Mouse (Mus musculus): ENCODE measurements at regions not wholly inside any gene's neighbourhood (a gene's known extent, or its start where the extent isn't known, plus 50 kb on each side); places are given as distances from the start of the nearest gene placed in this dataset.

DNA sequence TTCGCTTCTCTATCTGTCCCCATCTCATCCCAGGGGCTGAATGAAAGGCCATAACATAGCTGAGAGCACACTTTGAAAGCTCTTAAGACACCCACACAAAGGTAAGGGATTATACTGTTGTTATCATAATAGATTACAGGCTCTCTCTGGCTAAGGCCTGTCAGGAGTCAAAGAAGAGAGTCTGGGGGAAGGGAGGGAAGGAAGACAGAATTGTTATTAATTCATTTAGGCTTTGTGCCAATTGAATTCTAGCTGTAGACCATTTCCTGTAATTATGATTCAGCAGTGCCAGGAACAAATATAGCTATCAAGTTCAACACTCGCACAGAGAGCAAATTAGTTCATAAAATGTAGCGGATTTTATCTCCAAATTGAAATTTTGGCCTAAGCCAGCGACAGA, 369.3 kb upstream of the Gm10306 start:
- no peak for ATAC-seq (ENCODE audit: low TSS enrichment)

DNA sequence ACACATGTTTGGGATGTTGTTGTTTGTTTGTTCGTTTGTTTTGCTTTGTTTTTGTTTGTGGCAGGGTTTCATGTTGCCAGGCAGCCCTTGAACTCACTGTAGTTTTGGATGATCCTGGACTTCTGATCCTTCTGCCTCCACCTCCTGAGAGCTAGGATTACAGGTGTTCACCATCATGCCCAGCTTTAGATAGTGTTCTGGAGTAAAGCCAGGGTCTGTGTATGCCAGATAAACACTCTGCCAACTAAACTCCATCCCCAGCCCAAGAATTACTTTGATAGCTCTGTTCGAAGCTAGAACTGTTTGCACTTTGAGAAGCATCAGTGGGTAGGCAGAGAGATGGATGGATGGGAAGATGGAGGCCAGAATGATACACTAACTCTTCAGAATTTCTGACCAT, 368.0 kb upstream of the Gm10306 start:
- no peak for ATAC-seq (ENCODE audit: low TSS enrichment)

DNA sequence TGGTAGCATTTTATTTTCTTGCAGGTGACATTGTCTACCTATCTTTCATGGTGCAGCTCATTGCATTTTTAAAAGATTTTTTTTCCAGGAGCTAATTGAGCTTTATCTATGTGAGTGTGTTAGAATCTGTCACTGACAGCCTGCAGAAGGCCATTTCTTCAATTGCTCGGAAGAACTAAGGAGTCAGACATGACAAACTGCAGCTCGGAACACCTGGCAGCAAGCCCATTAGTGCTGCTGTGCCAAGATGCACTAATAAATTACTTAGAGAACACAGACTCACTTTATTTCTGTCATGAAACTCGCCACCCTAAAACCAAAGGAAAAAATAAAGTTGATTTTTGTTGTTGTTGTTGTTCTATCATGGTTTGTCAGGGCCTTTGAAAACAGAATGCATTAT, 367.5 kb upstream of the Gm10306 start:
- no peak for ATAC-seq (ENCODE audit: low TSS enrichment)

DNA sequence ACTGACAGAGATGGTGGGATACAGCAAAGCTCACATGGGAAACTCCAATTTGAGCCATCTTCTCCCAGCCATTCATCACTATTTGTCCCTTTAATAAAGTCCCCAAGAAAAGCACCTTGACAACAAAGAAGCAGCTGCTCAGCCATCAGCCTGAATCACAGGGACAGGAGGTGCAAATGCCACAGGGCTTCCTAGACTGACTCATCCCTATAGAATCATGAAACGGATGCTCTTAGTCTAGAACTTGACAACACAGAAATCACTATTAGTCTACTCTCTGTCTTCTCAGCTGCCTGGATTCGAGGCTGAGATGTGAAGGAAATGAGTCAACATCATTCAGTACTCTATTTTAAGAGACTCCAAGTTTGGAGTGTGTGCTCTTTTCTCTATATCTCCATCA, 365.4 kb upstream of the Gm10306 start:
- peak; percentile 34; the same call in 1 of the 2 replicates for ATAC-seq (ENCODE audit: low TSS enrichment)

DNA sequence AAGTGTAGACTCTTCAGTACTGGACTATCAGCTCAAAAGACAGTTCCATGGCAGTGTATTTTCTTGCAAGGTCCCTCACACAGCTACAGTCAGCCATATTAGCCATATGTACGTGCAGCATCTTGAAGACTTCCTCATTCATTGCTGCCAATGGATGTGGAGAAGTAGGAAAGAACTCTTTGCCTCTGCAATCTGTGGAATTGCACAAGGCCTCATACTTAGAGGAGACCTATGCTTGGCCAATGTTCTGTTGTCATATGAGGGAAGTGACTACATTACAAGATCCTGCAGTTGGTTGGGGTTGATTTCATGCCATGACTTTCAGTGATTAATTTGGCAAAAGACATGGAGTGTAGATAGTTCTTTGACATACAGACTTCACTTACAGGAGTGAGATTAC, 340.1 kb upstream of the Gm10306 start:
- no peak for ATAC-seq (ENCODE audit: low TSS enrichment)

DNA sequence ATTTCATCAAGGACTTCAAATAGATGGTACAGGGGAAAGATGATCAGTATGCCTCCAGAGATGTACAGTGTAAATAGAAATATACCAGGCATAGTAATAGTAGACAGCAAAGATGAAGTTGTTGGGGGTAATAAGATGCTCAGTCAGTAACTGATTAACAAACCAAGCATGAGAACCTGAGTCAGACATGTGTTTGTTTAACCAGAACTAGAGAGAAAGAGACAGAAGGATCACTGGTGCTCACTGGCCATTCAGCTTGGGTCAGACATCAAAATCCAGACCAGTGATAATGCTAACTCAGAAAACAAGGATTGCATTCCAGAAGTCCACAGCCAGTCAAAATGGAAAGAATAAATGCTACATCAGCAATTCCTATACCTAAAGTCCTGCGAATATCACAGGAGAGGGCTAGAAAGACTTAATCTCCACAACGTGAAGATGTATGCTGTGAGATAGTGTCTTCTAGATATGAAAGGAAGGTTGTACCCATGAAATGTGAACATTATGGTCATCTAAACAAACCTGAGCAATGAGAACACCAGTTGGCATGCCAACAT, 320.6 kb upstream of the Gm10306 start:
- ATAC-seq (ENCODE audit: low TSS enrichment): no peak

DNA sequence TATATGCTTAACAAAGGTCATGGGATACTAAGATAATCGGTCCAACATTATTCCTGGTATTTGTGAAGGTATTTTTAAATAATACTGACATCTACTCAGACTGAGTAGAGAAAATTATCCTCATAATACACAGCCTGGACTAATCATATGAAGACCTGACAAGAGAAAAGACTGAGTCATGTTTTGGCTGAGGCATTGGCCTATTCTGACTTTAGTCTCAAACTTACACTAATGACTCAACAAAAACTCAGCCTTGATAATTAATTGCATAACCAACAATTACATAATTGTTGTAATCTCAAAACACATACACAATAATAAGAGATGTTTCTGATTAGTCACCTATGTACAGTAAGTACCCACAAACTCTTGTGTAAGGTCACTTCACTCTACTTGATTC, 300.3 kb upstream of the Gm10306 start:
- ATAC-seq (ENCODE audit: low TSS enrichment): no peak

DNA sequence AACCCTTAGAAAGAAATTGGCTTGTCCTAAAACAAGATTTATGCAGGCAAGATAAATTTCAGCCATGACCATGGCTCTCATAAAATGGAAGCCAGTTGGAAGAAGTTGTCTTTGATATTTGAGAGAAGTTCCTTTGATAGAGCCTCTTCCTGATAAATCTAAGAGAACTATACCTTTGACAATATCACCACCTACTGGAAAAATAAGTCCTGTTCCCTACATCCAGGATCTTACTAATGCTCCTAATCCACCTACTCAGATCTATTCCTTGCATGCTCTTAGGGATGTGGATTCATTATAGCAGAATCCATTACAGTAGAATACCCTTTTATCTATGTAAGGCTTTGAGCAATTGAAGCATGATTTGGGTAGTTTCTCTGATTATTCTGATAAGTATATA, 295.2 kb upstream of the Gm10306 start:
- ATAC-seq (ENCODE audit: low TSS enrichment): peak; percentile 85

DNA sequence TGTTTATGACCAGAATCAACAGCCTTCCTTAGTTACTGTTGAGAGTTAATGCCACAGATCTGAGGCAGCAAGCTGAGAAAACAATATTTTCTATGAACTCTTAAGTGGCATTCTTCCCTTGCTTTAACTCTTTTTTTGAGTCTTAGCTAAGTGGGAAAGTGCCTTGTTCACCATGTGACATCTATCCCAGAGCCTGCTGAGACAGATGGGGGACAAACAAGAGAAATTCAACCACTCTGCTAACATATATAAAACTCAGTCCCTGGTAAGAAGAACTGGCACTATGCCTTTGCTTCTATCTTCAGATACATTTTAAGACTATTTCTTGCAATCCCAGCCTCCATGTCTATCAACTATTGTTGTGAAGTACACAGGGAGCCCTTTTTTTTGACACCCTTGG, 274.6 kb upstream of the Gm10306 start:
- ATAC-seq (ENCODE audit: low TSS enrichment): peak; percentile 90

DNA sequence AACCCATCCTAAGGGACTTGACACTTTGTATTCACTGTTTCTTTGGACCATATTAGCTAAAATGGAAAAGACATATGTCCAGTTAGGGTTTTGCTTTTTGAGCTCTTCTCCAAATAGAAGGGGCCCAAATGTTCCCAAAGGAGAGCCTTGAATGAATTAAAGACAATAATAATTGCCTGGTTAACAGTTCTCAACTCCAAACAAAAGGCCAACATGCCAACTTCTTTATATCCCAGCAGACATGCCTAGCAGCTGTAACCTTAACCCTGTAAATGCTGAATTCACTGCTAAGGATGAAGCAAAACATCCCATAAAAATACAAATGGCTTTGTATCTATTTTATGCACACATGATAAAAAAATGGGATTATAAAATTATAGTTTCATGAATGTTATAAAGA, 264.2 kb upstream of the Gm10306 start:
- no peak for ATAC-seq (ENCODE audit: low TSS enrichment)

DNA sequence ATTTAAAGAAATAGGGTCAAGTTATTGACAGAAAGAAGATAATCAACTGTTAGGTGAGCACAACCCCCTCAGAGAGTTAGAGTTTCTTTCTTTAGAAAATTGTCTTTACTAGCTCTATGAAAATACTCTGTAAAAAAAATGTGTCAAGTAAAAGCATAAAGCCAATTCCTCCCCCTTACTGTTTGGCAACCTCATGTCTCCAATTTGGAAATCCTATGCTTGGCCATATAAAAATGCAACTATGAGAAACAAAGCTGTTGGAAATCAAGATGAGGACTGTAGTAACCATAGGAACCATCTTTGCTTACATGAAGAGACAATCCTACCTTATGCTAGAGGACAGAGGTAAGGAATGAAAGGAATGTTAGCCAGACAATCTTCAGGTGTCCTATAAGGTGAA, 239.0 kb upstream of the Gm10306 start:
- ATAC-seq (ENCODE audit: low TSS enrichment): peak; percentile 95

DNA sequence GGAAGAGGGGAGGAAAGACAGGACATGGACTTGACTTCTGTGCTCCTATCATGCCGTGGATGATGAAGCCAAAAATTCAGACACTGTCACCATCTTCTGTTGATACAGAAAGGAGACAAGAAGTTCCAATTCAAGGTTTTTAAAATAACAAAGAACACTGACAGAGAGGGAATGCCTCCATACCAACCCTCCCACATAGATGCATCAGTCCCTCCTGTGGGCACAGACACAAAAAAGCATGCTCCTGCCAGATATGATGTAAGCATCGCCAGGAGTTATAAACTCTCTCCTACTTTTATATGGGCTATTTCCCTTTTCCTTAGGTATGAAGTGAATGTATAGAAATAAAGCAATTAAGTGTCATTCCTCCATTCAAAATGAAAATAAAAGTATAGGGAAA, 229.6 kb upstream of the Gm10306 start:
- ATAC-seq (ENCODE audit: low TSS enrichment): peak; percentile 90

DNA sequence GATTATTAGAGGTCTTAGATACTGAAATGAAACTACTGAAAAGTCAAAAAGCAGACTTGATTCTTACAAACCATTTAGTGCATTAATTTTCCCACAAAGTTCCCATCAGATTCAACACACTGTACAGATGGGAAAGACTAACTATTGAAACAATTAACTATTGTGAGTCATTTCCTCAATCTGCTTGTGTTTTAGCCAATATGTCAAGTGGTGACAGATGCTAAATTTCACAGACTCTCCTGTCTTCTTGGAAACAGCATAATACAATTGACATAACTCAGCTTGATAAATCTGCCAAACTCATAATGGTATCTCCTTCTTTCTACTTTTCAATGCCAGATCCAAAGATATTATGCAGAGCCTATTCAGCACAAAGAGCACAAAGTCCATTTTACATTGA, 213.0 kb upstream of the Gm10306 start:
- no peak for ATAC-seq (ENCODE audit: low TSS enrichment)

DNA sequence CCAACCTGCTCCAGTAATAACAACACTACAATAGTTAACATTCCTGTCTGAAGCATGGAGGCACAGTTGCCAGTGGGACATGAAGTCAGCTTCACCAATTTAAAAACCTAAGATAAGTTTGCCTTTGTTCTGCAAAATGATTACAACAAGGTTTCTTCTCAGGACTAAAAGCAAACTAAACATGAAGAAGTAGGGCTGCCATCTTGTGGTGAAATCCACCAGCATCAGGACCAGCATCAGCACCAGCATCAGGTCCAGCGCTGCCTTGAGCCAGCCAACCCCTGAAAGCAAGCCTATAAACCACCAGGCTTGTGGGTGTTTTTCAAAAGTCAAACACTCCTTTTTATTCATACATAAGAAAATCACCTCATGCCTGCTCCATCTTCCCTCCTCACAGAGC, 207.1 kb upstream of the Gm10306 start:
- peak; percentile 93 for ATAC-seq (ENCODE audit: low TSS enrichment)

DNA sequence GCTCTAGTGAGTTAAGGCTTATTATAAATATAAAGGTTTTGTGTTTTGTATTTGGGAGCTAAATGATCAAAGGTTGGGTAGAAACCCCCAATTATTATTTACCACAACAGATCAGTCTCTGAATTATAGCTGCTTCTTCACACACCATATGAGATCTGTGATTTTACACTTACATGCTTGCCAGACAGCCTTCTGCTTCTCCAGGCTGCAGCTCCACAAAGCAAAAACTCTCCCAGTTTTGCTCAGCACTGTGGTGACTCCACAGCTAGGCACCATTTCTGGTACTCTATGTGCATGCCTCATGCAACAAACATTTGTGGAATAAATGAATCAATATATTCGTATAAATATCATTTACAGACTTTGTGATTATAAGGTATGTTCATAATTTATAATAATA, 199.4 kb upstream of the Gm10306 start:
- ATAC-seq (ENCODE audit: low TSS enrichment): peak; percentile 75; the same call in 1 of the 2 replicates

DNA sequence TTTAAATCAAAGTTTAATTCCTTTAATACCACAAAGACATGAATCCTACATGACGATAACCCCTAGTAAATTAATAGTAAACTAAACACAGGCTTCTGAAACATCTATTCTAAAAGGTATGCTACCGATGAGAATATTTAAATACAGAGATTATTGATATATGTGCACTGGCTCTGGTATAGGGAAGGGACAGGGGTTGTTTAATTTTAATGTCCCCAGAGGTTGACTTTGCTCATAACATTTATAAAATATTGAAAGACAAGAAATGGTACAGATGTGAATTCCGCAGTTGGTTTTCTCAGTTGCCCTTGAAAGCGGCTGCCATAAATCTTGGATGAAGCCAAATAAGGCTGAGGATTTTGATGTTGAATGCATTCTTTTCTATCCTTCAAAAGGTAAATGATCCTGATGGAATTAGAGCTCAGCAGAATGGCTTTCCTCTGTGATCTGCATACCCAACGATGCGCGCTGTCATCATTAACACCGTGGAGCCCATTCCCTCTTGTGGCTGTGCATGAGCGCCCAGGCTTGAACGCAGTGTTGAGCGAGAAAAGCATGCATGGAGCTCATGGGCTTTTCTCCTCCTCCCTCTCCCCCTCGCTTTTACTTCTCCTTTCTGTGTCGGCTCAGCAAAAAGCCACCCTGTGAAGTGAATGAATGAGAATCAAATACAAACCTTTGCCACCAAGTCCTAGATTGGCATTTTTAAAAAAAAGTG, 195.4 kb upstream of the Gm10306 start:
- ATAC-seq (ENCODE audit: low TSS enrichment): peak; percentile 55; the same call in 1 of the 2 replicates

DNA sequence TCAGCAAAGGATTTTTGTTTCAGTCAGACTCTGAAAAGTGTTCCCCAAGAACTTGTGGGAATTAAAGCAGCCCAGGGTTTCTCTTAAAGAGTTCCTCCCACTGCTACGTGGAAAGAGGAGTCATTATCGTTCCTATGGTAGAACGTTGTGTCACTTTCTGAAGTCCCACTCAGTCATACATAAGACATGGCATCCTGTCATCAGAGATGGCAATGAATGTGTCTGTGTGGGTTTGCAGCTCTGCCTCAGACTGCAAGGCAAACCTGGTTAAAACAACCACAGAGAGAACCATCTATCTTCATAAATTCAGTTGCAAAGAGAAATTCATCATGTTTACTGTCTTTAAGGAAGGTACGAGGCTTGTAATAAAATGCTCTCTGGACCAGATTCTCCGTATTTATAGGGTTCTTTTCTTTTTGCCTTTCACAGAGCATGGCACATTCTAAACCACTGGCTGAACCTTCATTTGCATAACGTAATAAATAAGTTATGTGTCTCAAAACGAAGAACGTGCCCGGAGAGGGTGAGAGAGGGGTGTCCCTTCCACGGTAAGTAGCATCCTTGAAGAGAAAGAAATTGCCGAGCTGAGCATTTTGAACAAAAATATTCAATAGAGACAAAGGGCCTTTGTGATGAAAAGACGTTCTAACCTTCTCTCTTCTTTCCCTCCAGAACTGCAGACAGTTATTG, 194.7 kb upstream of the Gm10306 start:
- peak; percentile 89 for ATAC-seq (ENCODE audit: low TSS enrichment)

DNA sequence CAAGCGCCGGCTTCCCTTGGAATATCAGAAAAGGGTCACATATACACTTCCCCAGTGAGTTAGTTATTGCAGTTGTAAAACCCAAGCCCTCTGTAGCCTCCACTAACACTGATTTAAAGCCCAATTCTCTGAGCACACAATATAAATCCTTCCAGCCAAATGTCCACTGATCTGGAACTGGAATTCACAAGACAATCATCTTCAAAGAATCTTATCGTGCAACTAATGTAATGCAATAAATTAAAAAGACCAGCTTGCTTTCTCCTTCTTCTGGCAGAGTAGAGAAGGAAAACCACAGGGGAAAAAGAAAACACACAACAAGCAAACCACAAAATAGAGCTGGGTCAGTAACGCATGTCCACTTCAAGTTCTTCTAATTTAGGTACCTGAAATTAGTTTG, 191.0 kb upstream of the Gm10306 start:
- ATAC-seq (ENCODE audit: low TSS enrichment): no peak

DNA sequence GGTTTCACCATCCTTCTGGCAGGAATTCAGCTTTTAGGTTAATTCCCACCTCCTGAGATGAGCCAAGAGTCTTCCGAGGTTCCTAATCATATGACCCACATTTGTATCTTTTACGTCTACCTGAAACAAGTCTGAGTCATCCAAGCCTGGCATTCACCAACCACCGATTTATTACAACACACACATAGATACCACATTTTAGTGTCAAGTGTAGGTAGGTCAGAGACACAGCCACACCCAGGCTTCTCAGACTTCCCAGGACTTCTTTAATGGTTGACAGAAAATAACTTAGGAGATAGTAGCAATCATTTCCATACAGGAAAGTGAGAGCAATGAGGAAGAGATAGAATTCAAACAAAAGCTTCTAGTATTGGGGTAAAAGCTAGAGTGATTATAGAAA, 189.2 kb upstream of the Gm10306 start:
- no peak for ATAC-seq (ENCODE audit: low TSS enrichment)

DNA sequence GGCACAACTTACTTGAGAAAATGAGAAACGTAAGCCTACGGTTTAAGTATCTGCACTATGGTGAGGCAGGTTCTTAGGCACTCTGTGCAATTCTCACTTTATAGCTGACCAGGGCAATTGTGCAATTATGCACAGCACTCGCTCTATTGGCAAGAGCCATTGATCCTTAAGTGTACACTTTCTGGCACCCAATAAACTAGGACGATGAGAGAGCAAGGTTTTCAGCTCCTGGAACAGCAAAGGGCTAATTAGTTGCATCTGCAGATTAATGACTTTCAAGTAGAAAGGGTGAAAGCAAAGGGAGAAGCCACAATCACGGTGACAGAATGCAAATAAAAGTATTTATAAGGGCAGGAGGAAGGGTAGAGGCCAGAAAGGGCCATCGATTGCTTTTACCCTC, 185.4 kb upstream of the Gm10306 start:
- no peak for ATAC-seq (ENCODE audit: low TSS enrichment)

DNA sequence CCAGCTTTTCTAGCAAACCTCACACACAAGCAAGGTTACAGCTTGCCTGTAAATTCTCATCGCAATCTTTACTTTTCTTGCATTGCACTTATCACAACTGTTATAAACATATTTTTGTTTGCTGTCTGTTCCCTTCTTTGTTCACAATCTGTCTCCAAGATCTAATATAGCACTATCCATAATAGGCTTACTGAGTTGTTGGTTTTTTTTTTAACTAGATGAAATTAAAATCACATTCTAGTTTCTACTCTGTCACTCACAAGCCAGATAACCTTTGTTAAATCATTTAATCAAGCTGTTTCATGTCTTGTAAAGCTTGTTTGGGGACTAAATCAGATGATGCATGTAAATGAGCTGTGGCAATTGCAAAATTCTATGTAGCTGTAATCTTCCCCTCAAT, 180.1 kb upstream of the Gm10306 start:
- ATAC-seq (ENCODE audit: low TSS enrichment): no peak

DNA sequence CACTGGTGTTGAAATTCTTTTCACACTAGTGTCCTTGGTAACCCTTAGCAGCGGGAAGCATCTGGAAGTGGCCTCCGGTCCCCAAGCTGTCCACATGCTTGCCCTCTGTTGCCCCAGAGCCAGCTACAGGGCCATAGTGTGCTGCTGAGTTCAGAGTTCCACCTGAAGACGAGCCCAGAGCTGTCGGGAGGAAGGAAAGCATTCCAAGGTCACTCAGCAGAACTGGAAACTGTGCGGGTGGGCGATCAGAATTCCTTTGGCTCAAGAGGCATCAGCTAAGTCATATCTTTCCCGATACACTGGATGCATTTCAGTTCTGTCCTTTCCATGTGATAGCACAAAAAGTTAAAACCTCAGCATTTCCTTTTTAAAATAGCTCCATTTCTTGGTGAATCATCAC, 170.6 kb upstream of the Gm10306 start:
- ATAC-seq (ENCODE audit: low TSS enrichment): no peak

DNA sequence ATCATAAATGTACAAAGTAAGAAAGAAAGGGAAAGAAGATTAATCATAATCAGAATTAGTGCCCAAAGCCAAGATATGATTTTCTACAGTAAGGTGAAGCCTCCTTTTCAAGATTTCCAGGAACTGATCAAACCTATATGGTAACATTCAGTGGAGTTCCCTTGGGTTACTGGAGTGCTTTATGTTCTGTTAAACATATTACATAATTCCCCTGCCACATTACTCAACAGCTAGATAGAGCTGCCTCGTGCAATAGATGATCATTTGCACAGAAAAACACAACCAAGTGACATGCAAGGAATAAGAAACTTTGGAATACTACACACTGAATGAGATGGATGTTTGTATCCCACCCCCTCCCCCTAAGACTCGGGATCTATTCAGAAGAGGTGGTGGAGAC, 168.0 kb upstream of the Gm10306 start:
- no peak for ATAC-seq (ENCODE audit: low TSS enrichment)
